13 mouse cellular contexts compared by ENCODE assay signal in genomic region chr13:95176399-95176798, GRCm38 (mm10).
A peak's percentile ranks its signal among the peaks of the same experiment; 100 is the strongest.
DNase-seq lines count a peak whose midpoint lies in the region; ATAC-seq lines count a peak whose summit lies in the region.
"Had no signal": no experiment of that assay in that cellular context is flagged by ENCODE, and none has a peak within 500 bp of the region (broad histone marks: within the 10 kb centered on the region; RNA-seq: fewer than 3 reads in every experiment).

No protein-coding gene starts in this region.

- no peak overlapping the region for H3K4me3 ChIP-seq in forebrain, embryonic 15.5 days
- no peak overlapping the region for H3K4me3 ChIP-seq in forebrain, embryonic 16.5 days (replicated peaks; ENCODE audit: low read length)
- H3K4me3 ChIP-seq in kidney, embryonic 14.5 days (ENCODE audit: low read length) = no peak overlapping the region
- H3K4me3 ChIP-seq: embryonic facial prominence, embryonic 13.5 days; lung, embryonic 15.5 days had no signal

- H3K4me1 ChIP-seq in forebrain, embryonic 15.5 days = 0 out of 2 replicates have a peak, but pooled peaks cover 6% of the 10 kb centered on the region
- H3K4me1 ChIP-seq in forebrain, embryonic 16.5 days (replicated peaks; ENCODE audit: control insufficient read depth, insufficient read depth, low read length) = peaks cover 3% of the 10 kb centered on the region
- no peaks in the 10 kb centered on the region for H3K4me1 ChIP-seq in kidney, embryonic 14.5 days (ENCODE audit: control insufficient read depth, insufficient read depth, low read length)
- H3K4me1 ChIP-seq: embryonic facial prominence, embryonic 13.5 days; lung, embryonic 15.5 days had no signal

- no peak overlapping the region for H3K27ac ChIP-seq in forebrain, embryonic 15.5 days (replicated peaks)
- H3K27ac ChIP-seq in forebrain, embryonic 16.5 days (ENCODE audit: low read length) = no peak overlapping the region
- no peak overlapping the region for H3K27ac ChIP-seq in kidney, embryonic 14.5 days (ENCODE audit: low read depth, low read length)
- H3K27ac ChIP-seq: embryonic facial prominence, embryonic 13.5 days; lung, embryonic 15.5 days had no signal

- no peaks in the 10 kb centered on the region for H3K9me3 ChIP-seq in forebrain, embryonic 15.5 days
- H3K9me3 ChIP-seq in forebrain, embryonic 16.5 days (ENCODE audit: control insufficient read depth, low read length) = no peaks in the 10 kb centered on the region
- H3K9me3 ChIP-seq in kidney, embryonic 14.5 days (ENCODE audit: control insufficient read depth, low read length) = no peaks in the 10 kb centered on the region
- H3K9me3 ChIP-seq: embryonic facial prominence, embryonic 13.5 days; lung, embryonic 15.5 days had no signal

- WGBS in forebrain, embryonic 15.5 days = 47% methylated on average over 5 of the region's 5 CpGs
- 48% methylated on average over 5 of the region's 5 CpGs for WGBS in forebrain, embryonic 16.5 days
- 66% methylated on average over 5 of the region's 5 CpGs for WGBS in kidney, embryonic 14.5 days

- ATAC-seq in forebrain, embryonic 15.5 days (replicated peaks) = 0 out of 2 replicates have a peak, but pooled peaks have one; percentile 41
- no peak for ATAC-seq in forebrain, embryonic 16.5 days
- ATAC-seq in kidney, embryonic 14.5 days (ENCODE audit: low FRiP score, low TSS enrichment) = 0 out of 2 replicates have a peak, but pooled peaks have one; percentile 39

- no peak for DNase-seq in kidney, postnatal 36 days
- DNase-seq in ovary, postnatal 36 days (ENCODE audit: low spot score) = peak; percentile 12
- no peak for DNase-seq in ovary, postnatal 14 days (ENCODE audit: low spot score)
- peak; percentile 59 for DNase-seq in testis, postnatal 10 days (ENCODE audit: low spot score)
- DNase-seq in layer of hippocampus, adult 9-11 months = no peak
- DNase-seq: cerebellum, adult 9-11 months had no signal

- no peaks in the 10 kb centered on the region for H3K27me3 ChIP-seq in forebrain, embryonic 15.5 days
- H3K27me3 ChIP-seq in forebrain, embryonic 16.5 days (replicated peaks; ENCODE audit: control insufficient read depth, insufficient read depth, low read length) = no peaks in the 10 kb centered on the region
- no peaks in the 10 kb centered on the region for H3K27me3 ChIP-seq in kidney, embryonic 14.5 days (ENCODE audit: control insufficient read depth, insufficient read depth, low read length)
- H3K27me3 ChIP-seq: embryonic facial prominence, embryonic 13.5 days; lung, embryonic 15.5 days had no signal

- no peaks in the 10 kb centered on the region for H3K36me3 ChIP-seq in forebrain, embryonic 15.5 days
- H3K36me3 ChIP-seq in forebrain, embryonic 16.5 days (ENCODE audit: control insufficient read depth, insufficient read depth) = no peaks in the 10 kb centered on the region
- H3K36me3 ChIP-seq in kidney, embryonic 14.5 days (ENCODE audit: control insufficient read depth, insufficient read depth, low read length) = no peaks in the 10 kb centered on the region
- H3K36me3 ChIP-seq: embryonic facial prominence, embryonic 13.5 days; lung, embryonic 15.5 days had no signal

- no peak overlapping the region for H3K4me2 ChIP-seq in forebrain, embryonic 15.5 days (replicated peaks)
- no peak overlapping the region for H3K4me2 ChIP-seq in forebrain, embryonic 16.5 days (ENCODE audit: low read length)
- H3K4me2 ChIP-seq in kidney, embryonic 14.5 days (replicated peaks; ENCODE audit: low read depth, low read length) = no peak overlapping the region
- H3K4me2 ChIP-seq: embryonic facial prominence, embryonic 13.5 days; heart, embryonic 11.5 days; liver, embryonic 11.5 days; lung, embryonic 15.5 days had no signal

- no peak overlapping the region for H3K9ac ChIP-seq in forebrain, embryonic 15.5 days (replicated peaks)
- no peak overlapping the region for H3K9ac ChIP-seq in forebrain, embryonic 16.5 days (replicated peaks; ENCODE audit: low read depth, low read length)
- H3K9ac ChIP-seq in kidney, embryonic 14.5 days (ENCODE audit: low read depth, low read length) = no peak overlapping the region
- H3K9ac ChIP-seq: embryonic facial prominence, embryonic 13.5 days; lung, embryonic 15.5 days had no signal

Comparison
In these comparisons a context has a peak if more than half of its experiments do, and no peak if none do; other contexts are left out.
1. DNase-seq: peak in ovary, postnatal 36 days (single experiment) and testis, postnatal 10 days (single experiment); none in kidney, postnatal 36 days (0 of 2), ovary, postnatal 14 days (single experiment) and layer of hippocampus, adult 9-11 months (single experiment).